Mouse (Mus musculus): Measurements from ENCODE around the gene Trim60. TPM values are rescaled to one million over a fixed set of nuclear protein-coding genes. Genes with fewer than 3 reads are reported as not detected.

Gene Trim60
- polyA plus RNA-seq, 2 experiments: not detected

DNA sequence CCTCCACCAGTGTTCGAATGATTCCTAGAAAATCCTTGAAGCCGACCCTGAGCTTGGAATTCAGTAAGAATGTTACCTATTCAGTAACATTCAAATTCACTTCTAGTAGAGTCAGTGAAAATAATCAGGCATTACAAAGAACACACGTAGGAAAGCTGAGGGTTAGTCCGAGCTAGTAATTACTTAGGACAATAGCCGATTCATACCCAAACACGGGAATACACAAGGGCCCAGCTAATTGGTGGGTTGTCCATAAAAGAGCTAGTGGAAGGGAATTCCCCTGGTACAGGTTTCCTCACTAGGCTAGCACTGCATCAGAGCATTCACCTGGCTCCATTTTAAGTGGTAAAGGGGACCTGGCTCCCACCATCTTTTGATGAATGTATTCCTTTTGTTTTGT is 66.3 kb downstream of the Trim60 start:
- Histone ChIP-seq H3K4me1 (replicated peaks; ENCODE audit: control insufficient read depth in 2 of 2, insufficient read depth in 2 of 2, low read length in 1 of 2) (no peaks in the 10 kb centered on the region), H3K36me3 (replicated peaks; ENCODE audit: control insufficient read depth, insufficient read depth, low read depth) (no peaks in the 10 kb centered on the region), H3K4me2 (ENCODE audit: low read depth) (no peak overlapping the region), H3K27me3 (ENCODE audit: control insufficient read depth, insufficient read depth, low read length) (no peaks in the 10 kb centered on the region), H3K9me3 (ENCODE audit: control insufficient read depth, low read length) (no peaks in the 10 kb centered on the region), H3K27ac (no peak overlapping the region), H3K4me3 (ENCODE audit: insufficient read depth in 1 of 2, low read depth in 2 of 2, low read length in 2 of 2) (no peak overlapping the region), H3K9ac (replicated peaks) (no peak overlapping the region)
- ATAC-seq (ENCODE audit: insufficient read depth): no peak
- 77% methylated on average over 6 of the region's 6 CpGs for WGBS (ENCODE audit: insufficient replicate concordance)
- TF ChIP-seq EP300 (IDR thresholded peaks at IDR 0.05; ENCODE audit: low read depth) (no peak), CTCF (IDR thresholded peaks at IDR 0.05; ENCODE audit: low read depth) (no peak)
- DNase-seq (ENCODE audit: low read depth in 3 of 3, low spot score in 3 of 3): no peak

Other genes starting within 250 kb of the Trim60 start
- 2.5 and 3.4 TPM in 2 replicates for gene Klhl2, start 168.6 kb downstream of the Trim60 start, polyA plus RNA-seq (2012; rRNA removed)
- 2.7 and 3.1 TPM in 2 replicates for gene Klhl2, start 168.6 kb downstream of the Trim60 start, polyA plus RNA-seq (2014; fragmentation: Nextera tagmentation; extraction: Ambion mirVana)
- gene Tmem192, start 71.4 kb downstream of the Trim60 start, polyA plus RNA-seq (2012; rRNA removed): 6.6 and 7.1 TPM in 2 replicates
- 13.4 and 13.8 TPM in 2 replicates for gene Tmem192, start 71.4 kb downstream of the Trim60 start, polyA plus RNA-seq (2014; fragmentation: Nextera tagmentation; extraction: Ambion mirVana)
- not detected in 2 replicates for gene Trim75, start 30.8 kb downstream of the Trim60 start, polyA plus RNA-seq (2012; rRNA removed)
- not detected in 2 replicates for gene Trim75, start 30.8 kb downstream of the Trim60 start, polyA plus RNA-seq (2014; fragmentation: Nextera tagmentation; extraction: Ambion mirVana)
- not detected in 2 replicates for gene Trim61, start 61 bp downstream of the Trim60 start, polyA plus RNA-seq (2012; rRNA removed)
- gene Trim61, start 61 bp downstream of the Trim60 start, polyA plus RNA-seq (2014; fragmentation: Nextera tagmentation; extraction: Ambion mirVana): not detected in 2 replicates
- gene Apela, start 18.8 kb upstream of the Trim60 start, polyA plus RNA-seq (2012; rRNA removed): 0.23 and 0.27 TPM in 2 replicates
- 0.37 TPM in 1 of 2 replicates, not detected in the other for gene Apela, start 18.8 kb upstream of the Trim60 start, polyA plus RNA-seq (2014; fragmentation: Nextera tagmentation; extraction: Ambion mirVana)
- not detected in 2 replicates for gene Gm10663, start 56.4 kb upstream of the Trim60 start, polyA plus RNA-seq (2012; rRNA removed)
- gene Gm10663, start 56.4 kb upstream of the Trim60 start, polyA plus RNA-seq (2014; fragmentation: Nextera tagmentation; extraction: Ambion mirVana): not detected in 2 replicates
- 0.02 and 0.09 TPM in 2 replicates for gene BC030870, start 111.0 kb upstream of the Trim60 start, polyA plus RNA-seq (2012; rRNA removed)
- gene BC030870, start 111.0 kb upstream of the Trim60 start, polyA plus RNA-seq (2014; fragmentation: Nextera tagmentation; extraction: Ambion mirVana): 0.24 TPM in 1 of 2 replicates, not detected in the other

Data from liver, embryonic 14.5 days (tissue).